Mouse (Mus musculus) c-Kit-positive CD71-negative TER-119-negative erythroid progenitor cells, embryonic 14.5 days (primary cell): ENCODE measurements at regions not wholly inside any gene's neighbourhood (a gene's known extent, or its start where the extent isn't known, plus 50 kb on each side); places are given as distances from the start of the nearest gene placed in this dataset.
A peak's percentile ranks its signal among the peaks of the same experiment; 100 is the strongest.

Experiments
- DNase-seq: peaks from one replicate; pipeline ENCODE4 v3.0.0-alpha.2; 2013; ENCODE audit warnings: low read depth

- DNase-seq: no peak
Measured at GRCm38 (mm10) chr16:72152920-72153319, 155.2 kb upstream of the Robo1 start.

- DNase-seq: no peak
Measured at GRCm38 (mm10) chr16:72157913-72158312, 150.2 kb upstream of the Robo1 start.

DNA sequence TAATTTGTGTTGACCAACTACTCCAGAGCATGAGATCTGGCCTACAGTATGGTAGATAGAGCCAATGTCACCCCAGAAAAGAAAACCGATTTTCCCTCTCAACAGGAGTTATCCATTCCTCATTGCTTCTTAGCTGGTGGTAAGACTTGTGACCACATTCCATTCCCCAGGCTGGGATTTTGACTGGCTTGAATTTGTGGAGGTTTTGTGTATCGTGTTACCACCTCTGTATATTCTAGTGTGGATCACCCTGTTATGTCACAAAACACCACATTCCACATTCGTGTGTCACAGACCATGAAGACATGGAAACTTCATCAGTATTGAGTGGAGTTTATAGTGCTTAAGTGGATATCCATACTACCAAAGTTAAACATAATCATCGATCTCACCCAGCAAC, 148.7 kb upstream of the Robo1 start:
- no peak for DNase-seq

DNA sequence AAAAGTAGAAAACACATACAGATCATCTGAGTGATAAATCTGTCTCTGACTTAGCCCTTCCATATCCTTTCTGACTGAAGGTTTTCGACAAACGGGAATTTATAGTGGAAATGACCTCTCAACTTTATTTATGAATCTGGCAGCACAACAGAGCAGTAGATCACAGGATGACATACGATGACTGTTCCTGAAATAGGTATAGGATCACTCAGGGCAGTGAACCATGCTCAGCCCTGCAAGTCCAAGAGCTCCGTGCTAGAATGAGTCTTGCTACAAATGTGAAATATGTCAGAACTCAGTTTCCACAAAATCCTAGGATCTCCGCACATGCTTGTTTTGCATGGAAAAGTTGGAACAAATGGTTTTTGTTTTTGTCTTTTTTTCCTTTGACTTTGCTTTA, 132.4 kb upstream of the Robo1 start:
- DNase-seq: no peak

- DNase-seq: no peak
Measured at GRCm38 (mm10) chr16:72194320-72194719, 113.8 kb upstream of the Robo1 start.

DNA sequence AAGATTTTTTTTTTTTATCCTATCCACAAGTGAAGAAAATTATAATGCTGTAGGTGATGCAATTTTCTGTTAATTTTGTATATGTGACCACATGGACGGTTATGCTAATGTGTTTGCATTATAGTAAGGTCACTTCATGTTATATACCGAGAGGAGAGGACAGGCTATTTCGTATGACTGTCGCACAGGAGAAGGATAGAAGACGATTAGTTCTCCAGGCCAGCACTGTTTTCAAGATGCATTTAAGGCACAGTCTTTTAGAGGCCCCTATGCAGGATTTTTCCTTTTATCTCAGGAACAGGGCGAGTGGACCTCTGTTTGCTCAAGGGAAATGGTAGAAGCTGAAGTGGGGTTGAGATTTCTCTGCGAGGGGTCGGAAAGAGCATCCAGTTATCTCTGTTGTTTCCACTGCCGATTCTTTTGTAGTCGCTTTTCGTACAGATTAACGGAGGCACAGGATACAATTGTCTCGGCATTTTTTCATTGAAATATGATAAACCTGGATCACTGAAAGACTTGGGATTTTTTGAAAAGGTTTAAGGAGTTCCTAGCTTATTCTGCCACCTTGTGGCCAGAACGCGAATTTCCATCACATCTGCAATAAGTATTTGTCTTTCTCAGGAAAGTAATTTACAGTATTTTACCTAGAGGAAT, 92.6 kb upstream of the Robo1 start:
- peak; percentile 18 for DNase-seq

DNA sequence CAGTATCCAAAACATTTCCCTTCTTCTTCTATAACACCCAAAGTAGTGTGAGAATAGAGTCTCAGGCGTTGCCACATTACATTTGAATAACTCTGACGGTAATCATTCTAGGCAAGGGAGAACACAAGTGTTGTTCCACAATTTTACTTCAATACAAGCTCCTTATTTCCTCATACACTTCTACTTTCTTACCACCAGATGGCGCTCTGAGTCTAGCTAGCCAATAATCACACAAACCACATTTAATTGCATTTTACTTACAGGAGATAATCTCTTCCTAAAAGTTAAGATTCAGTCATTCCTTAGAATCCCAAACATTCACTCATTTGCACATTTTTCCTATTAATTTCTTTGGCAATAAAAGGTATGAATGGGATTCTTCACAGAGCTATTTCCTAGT, 90.1 kb upstream of the Robo1 start:
- DNase-seq: peak; percentile 8

DNA sequence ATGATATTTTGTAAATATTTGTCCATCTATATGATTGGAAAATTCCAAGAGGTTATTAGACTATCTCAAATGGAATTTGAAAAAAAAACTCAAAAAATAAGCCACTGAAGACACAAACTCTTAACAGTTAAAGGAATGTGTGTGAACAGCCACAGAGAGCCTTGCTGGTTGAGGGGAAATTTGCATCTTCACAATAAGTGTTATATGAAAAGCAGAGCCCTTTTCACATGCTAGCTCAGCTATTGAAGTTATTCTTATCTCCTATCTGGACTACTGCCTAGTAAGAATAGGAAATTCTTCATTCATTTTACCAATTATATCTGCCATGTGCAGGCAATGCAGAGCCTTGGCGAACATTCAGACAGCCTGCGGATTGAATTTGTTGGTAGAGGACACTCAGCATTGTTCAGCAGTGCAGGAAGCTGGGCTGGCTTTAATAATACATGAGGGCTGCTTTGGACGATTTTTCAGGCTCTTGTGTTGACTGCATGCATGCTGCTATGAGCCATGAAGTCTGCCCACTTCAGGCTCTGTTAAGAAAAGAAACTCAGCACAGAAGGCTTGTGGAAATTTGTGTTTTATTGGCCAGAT, 86.1 kb upstream of the Robo1 start:
- no peak for DNase-seq

- no peak for DNase-seq
Measured at GRCm38 (mm10) chr16:72223860-72224259, 84.2 kb upstream of the Robo1 start.

DNA sequence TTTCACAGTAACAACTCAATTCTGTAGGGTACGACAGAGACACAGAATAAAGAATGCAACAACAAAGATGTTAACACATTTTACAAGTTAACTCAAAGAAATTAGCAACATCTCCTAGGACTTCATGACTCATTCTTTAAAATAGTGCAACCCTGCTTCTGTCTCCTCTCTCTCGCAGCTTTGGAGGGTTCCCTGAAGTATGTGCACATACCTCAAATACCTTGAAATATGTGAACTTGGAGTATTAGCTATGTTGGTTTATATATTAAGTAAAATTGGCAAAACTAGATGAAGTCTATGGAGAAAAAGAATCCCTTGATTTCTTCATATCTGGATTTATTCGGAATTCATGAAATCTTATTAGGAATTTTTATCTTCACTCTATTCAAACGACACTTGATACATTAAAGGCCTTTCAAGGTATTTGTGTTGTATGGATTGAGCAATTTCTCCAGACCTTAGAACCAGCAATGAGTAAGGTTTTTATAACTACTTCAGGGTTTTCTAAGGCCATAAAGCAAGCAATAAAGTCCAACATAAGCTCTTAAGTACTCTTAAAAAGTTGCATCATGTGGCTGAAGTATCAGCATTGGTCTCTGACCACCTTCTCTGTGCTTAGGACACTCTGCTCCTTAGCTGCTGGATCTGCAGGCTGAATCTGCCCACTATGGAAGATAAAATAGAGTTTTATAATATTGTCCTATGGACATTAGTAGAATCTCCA, 82.8 kb upstream of the Robo1 start:
- no peak for DNase-seq

- DNase-seq: no peak
Measured at GRCm38 (mm10) chr16:72234366-72234765, 73.7 kb upstream of the Robo1 start.

DNA sequence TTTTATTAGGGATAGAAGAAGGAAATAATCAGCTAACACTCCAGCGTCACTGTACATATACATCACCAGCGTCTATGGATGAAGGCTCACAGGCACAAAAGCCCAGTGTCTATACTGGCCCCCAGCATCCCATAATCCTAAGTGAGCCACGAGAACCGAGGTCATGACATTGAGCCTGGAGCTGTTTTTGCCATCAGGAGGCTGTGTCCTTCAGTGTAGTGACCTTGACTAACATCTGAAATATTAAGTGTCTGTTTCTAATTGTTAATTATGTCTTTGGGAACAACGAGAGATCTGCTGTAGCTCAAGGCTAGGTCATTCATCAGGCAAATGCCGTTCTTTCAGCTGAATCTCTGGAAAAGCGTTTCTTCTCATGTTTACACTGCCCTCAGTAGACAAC, 68.5 kb upstream of the Robo1 start:
- no peak for DNase-seq

DNA sequence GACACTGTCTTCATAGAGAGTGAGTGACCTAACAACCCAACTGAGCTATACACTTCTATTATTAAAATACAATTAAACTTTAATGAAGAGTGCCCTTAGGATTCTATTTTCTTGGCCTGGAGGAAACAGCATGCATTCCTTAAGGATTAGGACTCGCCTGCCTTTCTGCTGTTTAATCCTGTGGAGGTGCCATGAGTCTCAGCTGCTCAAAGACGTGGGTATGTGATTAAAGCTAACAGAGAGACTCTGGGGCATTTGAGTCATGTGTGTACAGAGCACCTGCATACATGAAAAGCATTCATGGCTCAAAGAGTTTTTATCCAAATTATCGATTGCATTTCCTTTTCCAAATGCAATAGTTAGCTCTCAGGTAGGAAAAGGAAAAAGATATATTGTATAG, 51.7 kb upstream of the Robo1 start:
- DNase-seq: no peak
